Mouse (Mus musculus): Measurements from ENCODE around the gene Mt2. TPM values are rescaled to one million over a fixed set of nuclear protein-coding genes. Genes with fewer than 3 reads are reported as not detected.

Gene Mt2
- polyA plus RNA-seq, 1 experiment from 2014 or later: 681 TPM

- Histone ChIP-seq H3K4me1 (replicated peaks; ENCODE audit: control insufficient read depth, insufficient read depth) (peaks cover 3% of the 10 kb centered on the region; the same call in 1 of the 2 replicates), H3K4me2 (replicated peaks; ENCODE audit: low read depth) (no peak overlapping the region), H3K4me3 (ENCODE audit: low read depth, low read length) (no peak overlapping the region), H3K36me3 (ENCODE audit: control insufficient read depth, insufficient read depth, low read length) (no peaks in the 10 kb centered on the region), H3K27me3 (ENCODE audit: control insufficient read depth, insufficient read depth, low read length) (no peaks in the 10 kb centered on the region; the same call in 1 of the 2 replicates), H3K9me3 (ENCODE audit: control insufficient read depth, low read length) (no peaks in the 10 kb centered on the region), H3K27ac (replicated peaks) (peak overlapping the region; percentile 83), H3K9ac (ENCODE audit: low read length) (no peak overlapping the region; the same call in 1 of the 2 replicates)
- DNase-seq (ENCODE audit: low spot score): peak; percentile 58
- 42% methylated on average over 21 of the region's 21 CpGs for WGBS
- ATAC-seq (ENCODE audit: low FRiP score, low TSS enrichment): peak; percentile 9
- TF ChIP-seq EP300 (optimal IDR thresholded peaks at IDR 0.05) (no peak), CTCF (IDR thresholded peaks at IDR 0.05; ENCODE audit: low read depth) (no peak)
Observed at GRCm38 (mm10) chr8:94187290-94188002, 15.0 kb downstream of the Mt2 start.

- no peak overlapping the region for H3K9ac ChIP-seq (ENCODE audit: low read length)
- no peak overlapping the region for H3K4me2 ChIP-seq (replicated peaks; ENCODE audit: low read depth)
- H3K9me3 ChIP-seq (ENCODE audit: control insufficient read depth, low read length): no peaks in the 10 kb centered on the region
- H3K4me3 ChIP-seq (ENCODE audit: low read depth, low read length): no peak overlapping the region
- 0 out of 2 replicates have a peak, but pooled peaks cover 3% of the 10 kb centered on the region for H3K4me1 ChIP-seq (replicated peaks; ENCODE audit: control insufficient read depth, insufficient read depth)
- ATAC-seq (ENCODE audit: low FRiP score, low TSS enrichment) (no peak), DNase-seq (ENCODE audit: low spot score) (peak; percentile 58)
- H3K27me3 ChIP-seq (ENCODE audit: control insufficient read depth, insufficient read depth, low read length): no peaks in the 10 kb centered on the region
- no peaks in the 10 kb centered on the region for H3K36me3 ChIP-seq (ENCODE audit: control insufficient read depth, insufficient read depth, low read length)
- 59% methylated on average over 13 of the region's 13 CpGs for WGBS
- no peak overlapping the region for H3K27ac ChIP-seq (replicated peaks)
- TF ChIP-seq EP300 (optimal IDR thresholded peaks at IDR 0.05) (no peak), CTCF (IDR thresholded peaks at IDR 0.05; ENCODE audit: low read depth) (no peak)
Observed at GRCm38 (mm10) chr8:94189275-94190031, 17.0 kb downstream of the Mt2 start.

- H3K36me3 ChIP-seq (ENCODE audit: control insufficient read depth, insufficient read depth, low read length): no peaks in the 10 kb centered on the region
- 0 out of 2 replicates have a peak overlapping the region, but pooled peaks have one; percentile 3 for H3K27ac ChIP-seq (replicated peaks)
- H3K4me1 ChIP-seq (replicated peaks; ENCODE audit: control insufficient read depth, insufficient read depth): 0 out of 2 replicates have a peak, but pooled peaks cover 3% of the 10 kb centered on the region
- H3K9ac ChIP-seq (ENCODE audit: low read length): no peak overlapping the region
- ATAC-seq (ENCODE audit: low FRiP score, low TSS enrichment): peak; percentile 19; the same call in 1 of the 2 replicates
- no peaks in the 10 kb centered on the region for H3K27me3 ChIP-seq (ENCODE audit: control insufficient read depth, insufficient read depth, low read length)
- peak overlapping the region; percentile 47; the same call in 1 of the 2 replicates for H3K4me2 ChIP-seq (replicated peaks; ENCODE audit: low read depth)
- no peak overlapping the region for H3K4me3 ChIP-seq (ENCODE audit: low read depth, low read length)
- peak; percentile 83 for DNase-seq (ENCODE audit: low spot score)
- H3K9me3 ChIP-seq (ENCODE audit: control insufficient read depth, low read length): no peaks in the 10 kb centered on the region
- 27% methylated on average over 21 of the region's 21 CpGs for WGBS
- TF ChIP-seq CTCF (IDR thresholded peaks at IDR 0.05; ENCODE audit: low read depth) (no peak), EP300 (optimal IDR thresholded peaks at IDR 0.05) (no peak)
Observed at GRCm38 (mm10) chr8:94191101-94191691, 18.7 kb downstream of the Mt2 start.

- Histone ChIP-seq H3K9ac (ENCODE audit: low read length) (no peak overlapping the region), H3K36me3 (ENCODE audit: control insufficient read depth, insufficient read depth, low read length) (no peaks in the 10 kb centered on the region), H3K4me3 (ENCODE audit: low read depth, low read length) (no peak overlapping the region), H3K27ac (replicated peaks) (no peak overlapping the region), H3K4me2 (replicated peaks; ENCODE audit: low read depth) (no peak overlapping the region), H3K27me3 (ENCODE audit: control insufficient read depth, insufficient read depth, low read length) (no peaks in the 10 kb centered on the region), H3K9me3 (ENCODE audit: control insufficient read depth, low read length) (no peaks in the 10 kb centered on the region), H3K4me1 (replicated peaks; ENCODE audit: control insufficient read depth, insufficient read depth) (0 out of 2 replicates have a peak, but pooled peaks cover 3% of the 10 kb centered on the region)
- WGBS: 52% methylated on average over 1 of the region's 1 CpGs
- DNase-seq (ENCODE audit: low spot score): no peak
- TF ChIP-seq CTCF (IDR thresholded peaks at IDR 0.05; ENCODE audit: low read depth): no peak
- ATAC-seq (ENCODE audit: low FRiP score, low TSS enrichment): no peak
Observed at GRCm38 (mm10) chr8:94192926-94193325, 20.5 kb downstream of the Mt2 start.

GRCm38 (mm10) chr8:94194591-94195223 lies 22.2 kb downstream of the Mt2 start:
- H3K4me1 ChIP-seq (replicated peaks; ENCODE audit: control insufficient read depth, insufficient read depth): no peaks in the 10 kb centered on the region
- H3K9ac ChIP-seq (ENCODE audit: low read length): no peak overlapping the region
- no peaks in the 10 kb centered on the region for H3K27me3 ChIP-seq (ENCODE audit: control insufficient read depth, insufficient read depth, low read length)
- DNase-seq (ENCODE audit: low spot score) (no peak), ATAC-seq (ENCODE audit: low FRiP score, low TSS enrichment) (no peak)
- no peak for TF ChIP-seq EP300 (optimal IDR thresholded peaks at IDR 0.05)
- TF ChIP-seq CTCF (IDR thresholded peaks at IDR 0.05; ENCODE audit: low read depth): no peak
- H3K27ac ChIP-seq (replicated peaks): no peak overlapping the region
- no peak overlapping the region for H3K4me3 ChIP-seq (ENCODE audit: low read depth, low read length)
- no peaks in the 10 kb centered on the region for H3K9me3 ChIP-seq (ENCODE audit: control insufficient read depth, low read length)
- 59% methylated on average over 7 of the region's 7 CpGs for WGBS
- H3K4me2 ChIP-seq (replicated peaks; ENCODE audit: low read depth): no peak overlapping the region
- H3K36me3 ChIP-seq (ENCODE audit: control insufficient read depth, insufficient read depth, low read length): no peaks in the 10 kb centered on the region
